Mouse (Mus musculus) heart, embryonic 11.5 days (tissue): ENCODE measurements around the gene Cmtm3. TPM values are rescaled to one million over a fixed set of nuclear protein-coding genes. Genes with fewer than 3 reads are reported as not detected.

ENCODE experiments used
- ATAC-seq: fragments of 200-750 bp; cut with Nextera tagmentation; replicated peaks from 2 replicates; pipeline ENCODE4 v1.8.0; 2017; ENCODE audit warnings: moderate library complexity; ENCODE audit not compliant: insufficient number of reproducible peaks, low FRiP score, low TSS enrichment
- H3K27ac ChIP-seq: fragments of 300-500 bp; sonication (generic); 2 replicates; pipeline ENCODE4 v1.5.1; 2014; ENCODE audit warnings: mild to moderate bottlenecking, low read depth, low read length
- H3K27me3 ChIP-seq: fragments of 300-500 bp; sonication (generic); 2 replicates; pipeline ENCODE4 v1.6.1; 2014; ENCODE audit warnings: mild to moderate bottlenecking, low read length, mixed read lengths; ENCODE audit not compliant: control insufficient read depth, insufficient read depth
- H3K36me3 ChIP-seq: fragments of 300-500 bp; sonication (generic); 2 replicates; pipeline ENCODE4 v1.6.1; 2014; ENCODE audit warnings: mild to moderate bottlenecking, low read length, moderate library complexity, mixed read lengths; ENCODE audit not compliant: control insufficient read depth, insufficient read depth
- H3K4me1 ChIP-seq: fragments of 300-500 bp; sonication (generic); 2 replicates; pipeline ENCODE4 v1.6.1; 2014; ENCODE audit warnings: low read length; ENCODE audit not compliant: control insufficient read depth, insufficient read depth
- H3K4me2 ChIP-seq: fragments of 300-500 bp; sonication (generic); 2 replicates; pipeline ENCODE4 v1.6.1; 2014; ENCODE audit warnings: mild to moderate bottlenecking, moderate library complexity
- H3K4me3 ChIP-seq: fragments of 300-500 bp; sonication (generic); 2 replicates; pipeline ENCODE4 v1.5.1; 2014; ENCODE audit warnings: low read depth, low read length
- H3K9ac ChIP-seq: fragments of 300-500 bp; sonication (generic); 2 replicates; pipeline ENCODE4 v1.6.1; 2014; ENCODE audit warnings: mild to moderate bottlenecking, low read depth, low read length, moderate library complexity
- H3K9me3 ChIP-seq: fragments of 300-500 bp; sonication (generic); replicated peaks from 2 replicates; pipeline ENCODE4 v1.6.1; 2016; ENCODE audit warnings: low read length; ENCODE audit not compliant: control insufficient read depth
- WGBS: fragments of 180-500 bp; shearing (Covaris S2); extraction: QIAGEN DNeasy Blood & Tissue Kit; methylation state at CpG from one replicate; pipeline ENCODE4 v1.1.7; 2014; ENCODE audit not compliant: insufficient replicate concordance; 5-methylcytosine and 5-hydroxymethylcytosine counted together
- polyA plus RNA-seq: library from polyadenylated mRNA; unstranded; fragments of >200 nt; fragmentation: Nextera tagmentation; extraction: Ambion mirVana; gene quantifications from 2 replicates; pipeline ENCODE4 v1.2.1, GENCODE M21; 2014

Cmtm3 gene
- polyA plus RNA-seq, 1 experiment from 2014 or later: 106 TPM

DNA sequence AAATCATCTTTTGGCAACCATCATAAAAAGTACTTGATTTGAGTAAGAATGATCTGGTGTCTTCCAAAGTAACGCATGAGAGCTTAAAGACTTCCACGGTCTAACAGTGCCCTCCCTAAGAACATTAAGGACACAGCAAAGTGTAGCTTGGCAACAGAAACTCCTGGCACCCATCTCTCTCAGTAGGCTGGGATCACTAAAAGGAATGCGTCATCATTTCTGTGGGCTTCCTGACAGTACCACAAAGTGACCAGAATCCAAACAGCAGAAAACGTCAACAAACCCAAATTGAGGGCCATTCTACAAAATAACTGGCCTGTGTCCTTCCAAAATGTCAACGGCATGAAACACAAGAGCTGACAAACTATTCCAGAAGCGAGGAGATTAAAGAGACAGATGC lies 30.9 kb downstream of the Cmtm3 start:
- 76% methylated on average over 6 of the region's 6 CpGs for WGBS
- Histone ChIP-seq H3K27ac (no peak overlapping the region), H3K4me2 (no peak overlapping the region), H3K4me1 (peaks cover 7% of the 10 kb centered on the region), H3K4me3 (no peak overlapping the region), H3K27me3 (no peaks in the 10 kb centered on the region), H3K9me3 (peaks cover 6% of the 10 kb centered on the region; the same call in 1 of the 2 replicates), H3K9ac (no peak overlapping the region), H3K36me3 (no peaks in the 10 kb centered on the region)
- ATAC-seq: no peak

GRCm38 (mm10) chr8:104371121-104371520 lies 31.9 kb downstream of the Cmtm3 start:
- no peak overlapping the region for H3K27ac ChIP-seq
- no peaks in the 10 kb centered on the region for H3K36me3 ChIP-seq
- 85% methylated on average over 6 of the region's 6 CpGs for WGBS

GRCm38 (mm10) chr8:104373779-104374178 lies 34.6 kb downstream of the Cmtm3 start:
- H3K36me3 ChIP-seq: no peaks in the 10 kb centered on the region
- H3K4me2 ChIP-seq: no peak overlapping the region
- no peak overlapping the region for H3K4me3 ChIP-seq
- WGBS: 75% methylated on average over 11 of the region's 11 CpGs
- H3K9ac ChIP-seq: no peak overlapping the region
- ATAC-seq: no peak
- H3K27ac ChIP-seq: no peak overlapping the region
- H3K9me3 ChIP-seq: no peaks in the 10 kb centered on the region
- H3K4me1 ChIP-seq: peaks cover 15% of the 10 kb centered on the region
- H3K27me3 ChIP-seq: no peaks in the 10 kb centered on the region

More at GRCm38 (mm10) chr8:104371121-104371520, 31.9 kb downstream of the Cmtm3 start:
- no peak overlapping the region for H3K4me2 ChIP-seq
- H3K9me3 ChIP-seq: no peaks in the 10 kb centered on the region
- H3K27me3 ChIP-seq: no peaks in the 10 kb centered on the region
- peaks cover 15% of the 10 kb centered on the region for H3K4me1 ChIP-seq
- ATAC-seq: no peak
- H3K4me3 ChIP-seq: no peak overlapping the region
- no peak overlapping the region for H3K9ac ChIP-seq

- Histone ChIP-seq H3K4me2 (no peak overlapping the region), H3K27ac (no peak overlapping the region)
Measured at GRCm38 (mm10) chr8:104374269-104374668, 35.1 kb downstream of the Cmtm3 start.

DNA sequence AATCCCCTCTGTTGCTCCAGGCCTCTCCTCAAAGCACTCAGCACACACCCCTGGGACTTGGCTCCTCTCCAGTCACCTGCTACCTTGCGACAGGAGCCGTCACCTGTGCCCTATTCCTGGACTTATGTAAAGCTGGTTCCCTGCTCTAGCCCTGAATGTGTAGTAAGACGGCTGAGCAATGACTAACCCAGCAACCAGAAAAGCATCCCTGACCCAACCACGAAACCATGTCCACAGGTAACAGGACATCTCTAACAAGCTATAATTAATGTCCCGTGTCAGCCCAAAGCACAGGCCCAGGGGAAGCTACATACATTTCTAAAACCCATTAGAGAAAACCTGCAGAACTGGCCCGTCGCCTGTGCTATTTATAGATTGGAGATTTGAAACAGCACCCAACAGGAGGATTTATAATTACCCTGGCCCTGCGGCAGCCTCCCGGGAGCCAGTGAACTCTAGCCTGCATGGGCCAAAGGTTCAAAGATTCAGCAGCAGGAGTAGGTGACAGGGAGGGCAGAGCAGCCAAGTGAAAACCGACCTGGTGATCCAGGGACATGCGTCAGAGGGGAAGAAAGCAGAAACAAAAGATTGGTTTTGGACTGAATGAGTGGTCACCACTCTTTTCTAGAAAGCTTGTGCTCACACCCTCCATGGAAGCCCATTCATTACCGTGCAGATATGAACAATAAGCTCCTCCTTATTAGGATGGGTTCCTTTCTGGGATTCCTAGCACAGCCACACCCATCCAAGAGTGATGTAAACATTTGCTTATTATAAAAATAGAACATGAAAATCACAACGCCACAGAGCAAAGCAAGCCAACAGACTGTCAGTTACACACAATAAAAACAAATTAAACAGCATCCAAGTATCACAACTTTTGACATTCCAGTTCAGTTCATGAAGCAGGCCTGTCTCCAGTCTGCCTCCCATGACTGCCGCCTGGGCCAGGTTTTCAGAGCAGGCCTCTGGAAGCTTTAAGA lies 35.9 kb downstream of the Cmtm3 start:
- H3K4me3 ChIP-seq: no peak overlapping the region
- no peak for ATAC-seq
- peak overlapping the region; percentile 62 for H3K27ac ChIP-seq
- H3K4me2 ChIP-seq: peak overlapping the region; percentile 6
- H3K27me3 ChIP-seq: no peaks in the 10 kb centered on the region
- 45% methylated on average over 14 of the region's 14 CpGs for WGBS
- no peaks in the 10 kb centered on the region for H3K9me3 ChIP-seq
- H3K36me3 ChIP-seq: no peaks in the 10 kb centered on the region
- peaks cover 15% of the 10 kb centered on the region for H3K4me1 ChIP-seq
- H3K9ac ChIP-seq: 0 out of 2 replicates have a peak overlapping the region, but pooled peaks have one; percentile 2

More at GRCm38 (mm10) chr8:104374269-104374668, 35.1 kb downstream of the Cmtm3 start:
- WGBS: 78% methylated on average over 11 of the region's 11 CpGs
- H3K36me3 ChIP-seq: no peaks in the 10 kb centered on the region
- H3K4me1 ChIP-seq: peaks cover 15% of the 10 kb centered on the region
- no peak overlapping the region for H3K9ac ChIP-seq
- no peak for ATAC-seq
- no peaks in the 10 kb centered on the region for H3K27me3 ChIP-seq
- H3K4me3 ChIP-seq: no peak overlapping the region
- no peaks in the 10 kb centered on the region for H3K9me3 ChIP-seq

- Histone ChIP-seq H3K27ac (peak overlapping the region; percentile 62; the same call in 1 of the 2 replicates), H3K36me3 (no peaks in the 10 kb centered on the region), H3K4me2 (no peak overlapping the region), H3K4me1 (peaks cover 15% of the 10 kb centered on the region), H3K27me3 (no peaks in the 10 kb centered on the region), H3K4me3 (no peak overlapping the region), H3K9ac (0 out of 2 replicates have a peak overlapping the region, but pooled peaks have one; percentile 2), H3K9me3 (no peaks in the 10 kb centered on the region)
- ATAC-seq: no peak
- WGBS: 60% methylated on average over 5 of the region's 5 CpGs
Measured at GRCm38 (mm10) chr8:104375959-104376358, 36.7 kb downstream of the Cmtm3 start.

GRCm38 (mm10) chr8:104376669-104377068 lies 37.5 kb downstream of the Cmtm3 start:
- 73% methylated on average over 11 of the region's 11 CpGs for WGBS

DNA sequence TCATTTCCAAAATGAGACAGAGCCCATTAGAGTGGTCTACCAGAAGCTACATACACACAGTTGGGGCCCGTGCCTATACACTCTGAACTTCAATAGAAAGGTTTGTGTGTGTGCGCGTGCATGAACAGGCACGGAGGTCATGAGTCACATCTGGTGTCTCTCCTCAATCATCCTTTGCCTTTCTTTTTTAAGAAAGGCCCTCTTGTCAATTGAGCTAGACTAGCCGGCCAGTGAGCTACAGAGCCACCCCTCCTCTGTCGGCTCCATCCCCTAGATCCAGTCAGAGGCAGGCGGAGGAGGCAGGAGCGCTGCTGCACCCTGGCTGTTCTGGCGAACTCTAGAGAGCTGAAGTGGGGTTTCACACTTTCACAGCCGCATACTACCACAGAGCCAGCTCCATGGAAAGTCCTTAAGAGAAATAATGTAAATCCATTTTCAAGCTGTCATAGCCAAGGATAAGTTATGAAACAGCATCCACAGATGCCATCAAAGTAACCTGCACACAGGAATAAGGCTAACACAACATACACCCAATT lies 40.2 kb downstream of the Cmtm3 start:
- no peak for ATAC-seq
- H3K27me3 ChIP-seq: no peaks in the 10 kb centered on the region
- H3K27ac ChIP-seq: no peak overlapping the region
- no peak overlapping the region for H3K9ac ChIP-seq
- H3K9me3 ChIP-seq: no peaks in the 10 kb centered on the region
- 59% methylated on average over 10 of the region's 10 CpGs for WGBS
- no peak overlapping the region for H3K4me2 ChIP-seq
- H3K4me3 ChIP-seq: no peak overlapping the region
- H3K4me1 ChIP-seq: peaks cover 19% of the 10 kb centered on the region
- H3K36me3 ChIP-seq: no peaks in the 10 kb centered on the region

More at GRCm38 (mm10) chr8:104376669-104377068, 37.5 kb downstream of the Cmtm3 start:
- Histone ChIP-seq H3K4me3 (no peak overlapping the region), H3K9ac (no peak overlapping the region), H3K4me1 (peaks cover 15% of the 10 kb centered on the region), H3K27me3 (no peaks in the 10 kb centered on the region), H3K9me3 (no peaks in the 10 kb centered on the region), H3K36me3 (no peaks in the 10 kb centered on the region), H3K4me2 (no peak overlapping the region), H3K27ac (no peak overlapping the region)
- ATAC-seq: no peak
